Mouse (Mus musculus): ENCODE results near the gene Hdgfl1. TPM values are rescaled to one million over a fixed set of nuclear protein-coding genes. Genes with fewer than 3 reads are reported as not detected.

The Hdgfl1 gene
- polyA plus RNA-seq, 1 experiment = not detected

DNA sequence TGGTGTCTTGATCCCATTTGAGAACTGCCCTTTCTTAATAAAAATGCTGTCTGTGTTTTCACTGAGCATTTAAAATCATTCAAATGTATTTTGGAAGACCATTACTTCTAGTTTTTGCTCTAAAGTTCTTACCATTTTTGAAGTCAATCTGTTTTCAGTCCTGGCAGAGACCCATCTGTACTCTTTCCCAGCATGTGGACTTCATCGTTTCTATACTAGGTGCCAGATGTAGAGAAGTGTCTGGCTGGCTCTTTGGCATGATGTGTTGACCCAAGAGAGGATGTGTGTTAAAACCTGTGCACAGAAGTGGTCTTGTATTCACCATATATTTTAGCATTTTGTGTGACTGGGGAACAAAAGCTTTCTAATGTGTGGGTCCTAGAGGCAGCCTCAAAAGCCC lies 25.9 kb downstream of the Hdgfl1 start:
- no peaks in the 10 kb centered on the region for H3K4me1 ChIP-seq (ENCODE audit: control insufficient read depth, insufficient read depth, low read length)
- H3K4me3 ChIP-seq (ENCODE audit: insufficient read depth, low read depth, low read length) = no peak overlapping the region
- TF ChIP-seq CTCF (IDR thresholded peaks at IDR 0.05; ENCODE audit: insufficient read depth, low read depth, low read length) (no peak), POLR2A (IDR thresholded peaks at IDR 0.05; ENCODE audit: insufficient read depth, low read depth, low read length) (no peak)
- H3K27ac ChIP-seq (ENCODE audit: insufficient read depth, low read depth, low read length) = no peak overlapping the region
- 49% methylated on average over 1 of the region's 1 CpGs for WGBS

DNA sequence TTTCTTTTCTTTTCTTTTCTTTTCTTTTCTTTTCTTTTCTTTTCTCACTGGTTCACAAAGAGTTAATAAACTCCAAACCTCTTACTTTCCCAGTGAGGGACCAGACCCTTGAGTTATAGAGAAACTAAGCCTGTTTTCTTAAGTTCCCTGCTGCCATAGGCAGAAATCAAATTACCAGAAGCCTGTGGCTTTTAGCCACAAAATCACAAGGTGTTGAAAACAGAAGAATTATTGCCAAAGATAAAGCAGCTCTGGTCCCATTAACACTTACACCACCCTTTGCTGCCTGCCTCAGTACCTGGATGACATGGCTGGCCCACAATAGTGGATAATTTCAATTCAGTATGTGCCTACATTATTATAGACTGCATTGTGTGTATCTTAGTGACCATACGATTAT lies 35.0 kb downstream of the Hdgfl1 start:
- whole genome bisulfite sequencing = 80% methylated on average over 1 of the region's 1 CpGs
- no peaks in the 10 kb centered on the region for H3K4me1 ChIP-seq (ENCODE audit: control insufficient read depth, insufficient read depth, low read length)
- no peak overlapping the region for H3K4me3 ChIP-seq (ENCODE audit: insufficient read depth, low read depth, low read length)
- TF ChIP-seq POLR2A (IDR thresholded peaks at IDR 0.05; ENCODE audit: insufficient read depth, low read depth, low read length) (no peak), CTCF (IDR thresholded peaks at IDR 0.05; ENCODE audit: insufficient read depth, low read depth, low read length) (no peak)
- H3K27ac ChIP-seq (ENCODE audit: insufficient read depth, low read depth, low read length) = no peak overlapping the region

DNA sequence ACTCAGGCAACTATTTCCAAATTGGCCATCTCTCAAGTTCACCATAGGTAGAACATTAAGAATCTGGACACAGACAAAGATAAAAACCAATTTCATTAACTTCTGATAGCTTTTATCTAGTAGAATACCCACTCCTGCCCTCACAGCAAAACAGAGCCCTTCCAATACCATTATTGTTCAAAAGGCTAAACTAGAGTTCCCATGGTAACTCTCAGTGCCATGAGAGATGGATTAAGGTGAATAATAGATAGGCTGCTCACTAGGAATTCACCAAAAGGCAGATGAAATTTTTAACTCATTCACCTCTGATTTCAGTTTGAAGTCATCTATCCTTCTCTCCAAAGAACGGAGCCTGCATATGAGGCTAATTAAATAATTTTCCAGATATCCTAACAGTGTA lies 45.7 kb downstream of the Hdgfl1 start:
- 88% methylated on average over 1 of the region's 1 CpGs for WGBS
- H3K27ac ChIP-seq (ENCODE audit: insufficient read depth, low read depth, low read length) = no peak overlapping the region

DNA sequence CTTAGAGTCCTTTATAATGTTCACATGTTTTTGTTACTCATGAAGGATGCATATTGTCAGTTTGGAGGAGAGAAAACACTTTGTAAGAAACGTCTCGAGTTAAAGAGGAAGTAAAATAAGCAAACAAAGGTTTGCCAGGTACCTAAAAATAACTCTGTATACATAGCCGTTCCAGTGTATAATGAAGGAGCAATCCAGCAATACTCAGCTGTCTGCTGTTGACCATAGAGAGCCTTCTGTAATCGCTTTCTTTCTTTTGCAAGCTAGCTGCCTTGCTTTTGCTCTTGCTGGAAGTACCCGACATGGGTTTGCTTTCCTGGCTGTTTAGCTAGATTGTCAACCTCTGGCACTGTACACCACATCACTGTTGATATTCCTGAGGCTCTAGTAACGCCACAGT lies 48.6 kb downstream of the Hdgfl1 start:
- Histone ChIP-seq H3K4me3 (ENCODE audit: insufficient read depth, low read depth, low read length) (no peak overlapping the region), H3K4me1 (ENCODE audit: control insufficient read depth, insufficient read depth, low read length) (no peaks in the 10 kb centered on the region), H3K27ac (ENCODE audit: insufficient read depth, low read depth, low read length) (no peak overlapping the region)
- TF ChIP-seq CTCF (IDR thresholded peaks at IDR 0.05; ENCODE audit: insufficient read depth, low read depth, low read length) (no peak), POLR2A (IDR thresholded peaks at IDR 0.05; ENCODE audit: insufficient read depth, low read depth, low read length) (no peak)
- WGBS = 35% methylated on average over 6 of the region's 6 CpGs

More for the DNA sequence above, 45.7 kb downstream of the Hdgfl1 start:
- TF ChIP-seq CTCF (IDR thresholded peaks at IDR 0.05; ENCODE audit: insufficient read depth, low read depth, low read length) = no peak
- no peak for TF ChIP-seq POLR2A (IDR thresholded peaks at IDR 0.05; ENCODE audit: insufficient read depth, low read depth, low read length)
- no peak overlapping the region for H3K4me3 ChIP-seq (ENCODE audit: insufficient read depth, low read depth, low read length)
- no peaks in the 10 kb centered on the region for H3K4me1 ChIP-seq (ENCODE audit: control insufficient read depth, insufficient read depth, low read length)

DNA sequence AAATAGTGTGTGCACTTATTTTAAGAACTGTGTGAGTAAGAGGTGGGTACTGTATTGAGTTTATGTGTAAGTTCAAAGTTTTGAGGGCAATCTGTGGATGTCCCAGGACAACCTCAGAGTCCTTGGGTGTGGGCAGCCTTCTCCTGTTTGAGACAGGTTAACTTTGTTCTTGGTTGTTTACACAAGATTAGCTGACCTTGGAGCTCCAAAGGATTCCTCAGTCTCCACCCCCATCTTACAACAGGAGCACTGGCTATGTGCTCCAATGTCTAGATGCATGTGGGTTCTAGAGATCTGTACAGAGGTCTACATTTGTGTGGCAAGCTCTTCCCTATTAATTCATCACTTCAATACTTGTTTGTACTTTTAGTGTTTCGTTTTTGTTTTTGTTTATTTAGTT lies 49.0 kb downstream of the Hdgfl1 start:
- TF ChIP-seq POLR2A (IDR thresholded peaks at IDR 0.05; ENCODE audit: insufficient read depth, low read depth, low read length) = no peak
- TF ChIP-seq CTCF (IDR thresholded peaks at IDR 0.05; ENCODE audit: insufficient read depth, low read depth, low read length) = no peak
- WGBS = 56% methylated on average over 1 of the region's 1 CpGs

DNA sequence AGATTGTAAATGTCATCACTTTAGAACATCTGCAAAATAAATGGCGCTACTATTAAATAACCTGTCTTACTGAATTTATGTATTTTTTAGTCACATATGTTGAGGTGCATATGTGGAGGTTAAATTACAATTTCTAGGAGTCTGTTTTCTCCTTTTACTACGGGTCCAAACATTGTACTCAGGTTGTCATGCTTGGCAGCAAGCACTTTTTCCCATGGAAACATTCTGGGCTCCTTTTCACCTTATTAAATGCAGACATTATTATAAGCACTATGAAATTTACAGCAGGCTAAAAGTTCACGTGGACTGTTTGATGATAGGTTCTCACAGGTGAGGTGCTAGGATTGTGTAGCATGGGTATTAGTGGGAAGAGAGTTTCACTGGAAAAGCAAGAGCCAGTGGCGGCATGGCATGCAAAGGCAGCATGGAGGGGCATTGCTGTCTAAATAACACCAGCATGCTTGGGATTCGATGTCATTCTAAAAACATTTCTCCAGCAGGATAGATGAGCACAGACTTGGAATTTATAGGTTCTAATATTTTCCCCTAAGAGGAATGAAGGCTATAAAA lies 50.7 kb downstream of the Hdgfl1 start:
- H3K27ac ChIP-seq (ENCODE audit: insufficient read depth, low read depth, low read length) = no peak overlapping the region
- no peak overlapping the region for H3K4me3 ChIP-seq (ENCODE audit: insufficient read depth, low read depth, low read length)
- H3K4me1 ChIP-seq (ENCODE audit: control insufficient read depth, insufficient read depth, low read length) = no peaks in the 10 kb centered on the region
- WGBS = 80% methylated on average over 5 of the region's 5 CpGs
- TF ChIP-seq POLR2A (IDR thresholded peaks at IDR 0.05; ENCODE audit: insufficient read depth, low read depth, low read length) (no peak), CTCF (IDR thresholded peaks at IDR 0.05; ENCODE audit: insufficient read depth, low read depth, low read length) (no peak)

More for the DNA sequence above, 49.0 kb downstream of the Hdgfl1 start:
- Histone ChIP-seq H3K27ac (ENCODE audit: insufficient read depth, low read depth, low read length) (no peak overlapping the region), H3K4me3 (ENCODE audit: insufficient read depth, low read depth, low read length) (no peak overlapping the region), H3K4me1 (ENCODE audit: control insufficient read depth, insufficient read depth, low read length) (no peaks in the 10 kb centered on the region)

All from olfactory bulb, adult 2 months (tissue).